Mouse (Mus musculus) cerebellum, adult 11 months (tissue): ENCODE results near the gene Gm42791.
A peak's percentile ranks its signal among the peaks of the same experiment; 100 is the strongest.

Experiments
- DNase-seq: peaks from one replicate; pipeline ENCODE4 v3.0.0; 2022

The Gm42791 gene

DNA sequence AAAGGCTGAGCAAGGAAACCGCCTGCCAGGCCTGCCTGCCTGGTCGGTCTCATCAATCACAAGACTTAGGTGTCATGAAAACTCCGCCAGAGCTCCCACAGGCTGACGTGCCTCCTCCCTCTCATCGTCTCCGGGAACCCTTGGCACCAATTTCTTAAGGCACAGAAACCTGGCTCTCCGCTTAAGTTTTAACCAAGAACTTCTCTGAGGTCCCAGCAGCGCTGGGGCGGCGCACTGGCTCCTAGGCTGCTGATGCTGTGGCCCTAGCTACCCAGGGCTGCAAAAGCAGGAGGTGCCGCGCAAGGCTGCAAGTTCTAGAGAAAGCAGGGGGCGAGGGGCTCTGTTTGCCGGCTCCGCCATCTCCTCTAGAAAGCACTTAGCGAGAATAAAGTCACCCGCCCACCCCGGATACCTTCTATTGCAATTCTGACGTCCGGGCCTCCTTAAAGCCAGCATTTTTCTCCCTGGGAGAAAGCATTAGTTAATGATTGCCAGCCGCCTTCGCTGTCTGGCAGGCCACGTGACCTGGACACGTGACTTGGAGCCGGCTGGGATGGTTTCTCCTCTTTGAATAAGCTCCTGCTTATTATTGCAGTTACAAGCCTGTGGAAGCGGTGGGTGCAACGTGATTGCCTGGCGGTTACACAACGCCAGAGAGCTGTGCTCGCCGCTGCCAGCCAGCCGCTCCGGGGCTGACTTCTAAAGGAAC, at the start of gene Gm42791:
Gene Gm42791 (minus strand): TSS at position 442 of the 709 bp plus-strand sequence.
- peak; percentile 91 for DNase-seq

DNA sequence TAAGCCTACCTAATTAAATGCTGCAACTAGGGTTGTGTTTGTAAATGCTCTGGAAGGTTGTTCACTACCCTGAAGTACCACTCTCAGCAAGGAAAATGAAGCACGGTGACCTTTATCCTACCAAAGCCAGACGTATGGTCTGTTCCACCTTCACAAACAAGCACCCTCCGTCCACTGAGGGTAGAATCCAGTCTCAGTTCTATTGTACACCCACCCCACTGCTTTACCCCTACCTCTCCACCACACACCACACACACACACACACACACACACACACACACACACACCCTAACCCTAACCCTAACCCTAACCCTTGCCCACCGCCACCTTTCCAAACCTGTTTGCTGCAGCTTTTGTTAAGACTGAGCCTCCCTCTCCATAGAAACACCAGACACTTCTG, 49.1 kb upstream of the Gm42791 start:
- no peak for DNase-seq

DNA sequence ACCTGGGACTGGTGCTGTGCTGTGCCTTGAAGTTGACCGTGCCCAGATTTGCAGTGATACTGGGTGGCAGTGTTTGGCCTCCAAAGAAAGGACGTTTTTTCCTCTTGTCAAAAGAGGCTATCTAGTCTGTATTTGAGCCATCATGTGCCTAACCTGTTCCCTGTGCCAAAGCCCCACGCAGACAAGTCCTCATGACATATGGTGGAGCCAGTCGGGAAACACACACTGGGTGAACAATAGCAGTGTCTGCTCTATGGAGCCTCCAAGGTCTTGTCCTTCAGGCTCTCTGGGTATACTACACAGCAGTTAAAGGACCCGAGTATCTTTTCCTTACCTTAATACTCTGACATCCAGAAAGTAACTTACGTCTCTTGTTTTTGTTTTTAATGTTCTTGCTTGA, 48.3 kb upstream of the Gm42791 start:
- no peak for DNase-seq

- no peak for DNase-seq
These were observed 44.9 kb upstream of the Gm42791 start for GRCm38 (mm10) chr5:149039825-149040224.

DNA sequence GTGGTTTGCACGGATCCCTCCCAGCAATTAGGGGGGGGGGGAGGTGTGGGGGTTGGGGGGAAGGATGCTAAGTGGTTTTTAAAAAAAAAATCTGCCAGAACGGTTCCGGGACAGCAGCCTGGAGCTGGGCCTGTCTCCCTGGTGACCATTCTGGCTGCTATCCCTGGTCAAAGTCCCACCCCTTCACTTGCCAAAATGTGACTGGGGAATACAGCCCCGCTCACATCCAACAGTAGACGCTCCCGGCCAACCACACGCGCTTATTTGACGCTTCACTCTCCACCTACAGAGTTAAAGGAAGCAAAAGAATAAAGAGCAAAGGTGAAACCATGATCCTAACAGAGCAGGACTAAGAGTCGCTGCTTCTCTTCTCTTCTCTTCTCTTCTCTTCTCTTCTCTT, 42.8 kb upstream of the Gm42791 start:
- DNase-seq: no peak

DNA sequence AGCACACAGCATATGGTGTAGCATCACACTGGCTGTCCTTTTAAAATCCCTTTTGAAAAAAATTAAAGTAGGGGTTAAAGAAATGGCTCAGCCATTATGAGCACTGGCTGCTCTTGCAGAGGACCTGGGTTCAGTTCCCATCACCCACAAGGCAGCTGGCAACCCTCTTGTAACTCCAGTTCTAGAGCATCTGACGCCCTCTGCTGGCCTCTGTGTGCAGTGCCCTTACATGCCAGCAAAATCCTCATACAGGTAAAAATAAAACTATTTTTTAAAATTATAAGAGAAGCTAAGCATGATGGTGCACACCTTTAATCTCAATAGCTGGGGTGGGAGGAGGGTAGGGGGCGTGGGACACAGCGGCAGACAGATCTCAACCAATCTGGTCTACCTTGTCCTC, 42.0 kb upstream of the Gm42791 start:
- no peak for DNase-seq

GRCm38 (mm10) chr5:149032438-149032837, 37.5 kb upstream of the Gm42791 start:
- DNase-seq: no peak

GRCm38 (mm10) chr5:149031199-149031750, 36.3 kb upstream of the Gm42791 start:
- DNase-seq: peak; percentile 46

- no peak for DNase-seq
These were observed 35.2 kb upstream of the Gm42791 start for GRCm38 (mm10) chr5:149030103-149030502.

DNA sequence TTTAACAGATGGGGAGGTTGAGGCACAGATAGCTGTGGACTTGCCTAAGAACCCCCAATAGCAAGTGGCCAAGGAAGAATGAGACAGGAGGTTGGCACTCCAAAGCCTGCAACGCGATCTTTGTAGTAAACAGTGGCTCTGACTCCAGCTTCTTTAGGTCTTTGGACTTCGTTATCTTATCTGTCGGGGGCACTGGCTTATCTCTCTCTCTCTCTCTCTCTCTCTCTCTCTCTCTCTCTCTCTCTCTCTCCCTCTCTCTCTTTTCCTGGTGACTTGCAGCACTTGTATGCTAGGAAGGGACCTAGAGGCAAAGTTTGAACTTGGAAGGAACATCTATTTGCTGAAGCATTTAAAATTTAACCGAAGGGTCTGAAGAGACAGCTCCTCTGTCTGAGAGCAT, 33.4 kb upstream of the Gm42791 start:
- no peak for DNase-seq

DNA sequence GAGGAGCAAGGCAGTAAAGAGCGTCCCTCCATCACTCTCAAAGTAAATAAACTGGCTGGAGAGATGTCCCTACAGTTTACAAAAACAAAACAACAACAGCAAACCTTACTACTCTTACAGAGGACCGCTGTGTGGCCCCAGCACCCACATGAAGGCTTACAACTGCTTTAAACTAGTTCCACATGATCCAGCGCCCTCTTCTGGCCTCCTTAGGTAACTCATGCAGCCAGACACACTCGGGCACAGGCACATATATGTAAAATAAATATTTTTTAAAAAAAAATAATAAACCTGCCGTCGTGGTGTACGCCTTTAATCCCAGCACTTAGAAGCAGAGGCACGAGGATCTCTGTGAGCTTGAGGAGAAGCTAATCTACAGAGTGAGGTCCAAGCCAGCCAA, 32.4 kb upstream of the Gm42791 start:
- DNase-seq: no peak

DNA sequence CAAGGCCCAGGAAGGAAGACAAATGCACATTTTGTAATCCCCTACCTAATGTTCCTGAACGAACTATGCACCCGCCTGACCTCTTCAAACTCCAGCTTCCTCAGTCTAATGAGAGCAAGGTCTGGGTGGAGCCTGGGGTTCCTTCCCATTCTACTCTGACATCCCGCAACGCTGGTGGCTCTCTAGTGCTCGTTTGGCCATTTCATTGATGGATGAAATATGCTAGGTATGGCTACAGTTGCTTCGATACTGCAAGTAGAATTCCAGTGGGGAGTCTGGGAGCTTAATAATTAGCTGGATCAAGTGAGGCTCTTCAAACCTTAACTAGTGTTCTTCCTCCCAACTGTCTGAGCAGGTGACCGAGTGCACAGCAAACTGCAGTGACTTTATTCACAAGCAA, 26.2 kb upstream of the Gm42791 start:
- no peak for DNase-seq

- no peak for DNase-seq
These were observed 25.7 kb upstream of the Gm42791 start for GRCm38 (mm10) chr5:149020681-149021062.

DNA sequence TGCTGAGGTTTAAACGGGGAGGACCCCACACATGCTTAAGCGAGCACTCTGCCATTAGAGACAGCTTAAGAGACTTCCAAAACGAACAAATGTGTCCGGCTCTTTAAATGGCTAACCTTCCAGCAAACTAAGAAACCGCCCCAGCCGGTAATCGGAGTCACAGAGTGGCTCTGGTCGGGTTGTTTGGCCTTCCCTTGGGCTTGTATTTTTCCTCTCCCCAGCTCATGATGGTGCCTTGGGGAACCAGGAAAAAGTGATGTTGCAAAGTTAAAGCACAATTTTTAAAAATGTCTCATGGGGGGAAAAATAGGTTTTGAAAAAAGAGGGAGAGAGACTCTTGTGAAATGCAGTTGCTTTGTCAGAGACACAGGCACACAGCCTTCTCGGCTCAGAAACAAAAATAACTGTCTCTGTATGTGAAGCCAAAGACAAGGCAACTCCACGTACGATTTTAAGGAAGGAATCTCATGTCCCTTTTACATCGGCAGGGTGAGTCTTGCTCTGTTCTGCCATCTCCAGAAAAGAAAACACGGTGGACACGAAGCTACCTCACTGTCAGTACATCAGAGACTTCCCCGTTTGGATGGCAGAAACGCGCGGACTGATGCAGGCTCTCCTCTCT, 25.2 kb upstream of the Gm42791 start:
- no peak for DNase-seq

GRCm38 (mm10) chr5:149017666-149018415, 22.9 kb upstream of the Gm42791 start:
- DNase-seq: no peak

GRCm38 (mm10) chr5:149017181-149017580, 22.2 kb upstream of the Gm42791 start:
- no peak for DNase-seq

DNA sequence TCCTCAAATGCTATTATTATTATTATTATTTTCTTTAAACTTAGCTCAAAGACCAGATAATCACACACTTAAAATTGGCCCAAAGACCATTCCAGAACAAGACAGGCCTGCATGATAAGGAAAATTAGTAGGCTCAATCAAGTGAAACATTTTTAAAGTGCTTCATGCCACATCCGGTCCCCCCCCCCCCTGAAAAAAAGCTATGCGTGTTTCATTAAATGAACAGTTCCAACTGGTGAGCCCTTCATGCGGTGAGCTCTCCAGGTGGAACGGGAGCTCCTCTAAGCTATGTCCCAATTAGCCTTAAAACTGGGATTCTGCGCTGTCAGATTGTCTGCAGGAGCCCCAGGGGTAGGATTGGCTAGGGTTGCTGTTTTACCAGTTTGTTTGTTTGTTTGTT, 21.3 kb upstream of the Gm42791 start:
- no peak for DNase-seq

DNA sequence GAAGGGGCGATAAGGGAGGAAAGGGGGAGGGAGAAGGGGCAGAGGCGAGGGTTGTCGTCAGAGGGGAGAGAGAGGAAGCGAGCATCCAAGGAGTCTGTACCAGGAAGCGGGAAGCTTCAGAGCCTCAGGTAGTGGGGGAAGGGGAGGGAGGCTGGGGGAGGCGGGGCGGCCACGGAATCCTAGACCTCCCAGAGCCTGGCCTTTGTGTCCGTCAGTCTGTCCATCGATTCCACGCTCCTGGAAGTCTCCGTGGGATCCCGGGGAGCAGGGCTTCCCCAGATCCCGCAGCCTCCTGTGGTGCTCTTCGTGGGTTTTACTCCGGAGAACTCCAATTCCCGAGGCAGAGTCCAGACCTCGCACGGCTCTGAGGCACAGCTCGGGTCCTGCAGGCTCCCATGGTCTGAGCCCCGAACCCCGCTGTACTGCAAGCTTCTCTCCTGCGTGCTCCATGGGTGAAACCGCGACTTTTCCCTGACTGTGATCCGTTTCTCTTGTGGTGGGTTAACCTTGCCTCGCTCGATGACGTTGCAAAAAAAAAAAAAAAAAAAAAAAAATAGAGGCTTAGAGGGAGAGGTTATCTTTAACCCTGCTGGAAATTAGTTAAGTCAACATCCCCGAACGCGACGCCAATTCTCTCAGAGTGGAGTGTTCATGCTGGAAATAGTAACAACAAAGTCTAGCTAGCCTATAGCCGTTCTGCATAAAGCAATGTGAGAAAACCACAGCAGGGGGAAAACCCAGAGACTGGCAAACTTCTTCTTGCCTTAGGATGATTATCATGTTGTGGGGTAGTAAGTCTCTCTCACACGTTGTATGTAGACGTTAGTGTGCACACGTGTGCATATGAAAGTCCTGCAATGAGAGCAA, 20.6 kb upstream of the Gm42791 start:
- DNase-seq: no peak

GRCm38 (mm10) chr5:149014600-149015268, 19.8 kb upstream of the Gm42791 start:
- no peak for DNase-seq

DNA sequence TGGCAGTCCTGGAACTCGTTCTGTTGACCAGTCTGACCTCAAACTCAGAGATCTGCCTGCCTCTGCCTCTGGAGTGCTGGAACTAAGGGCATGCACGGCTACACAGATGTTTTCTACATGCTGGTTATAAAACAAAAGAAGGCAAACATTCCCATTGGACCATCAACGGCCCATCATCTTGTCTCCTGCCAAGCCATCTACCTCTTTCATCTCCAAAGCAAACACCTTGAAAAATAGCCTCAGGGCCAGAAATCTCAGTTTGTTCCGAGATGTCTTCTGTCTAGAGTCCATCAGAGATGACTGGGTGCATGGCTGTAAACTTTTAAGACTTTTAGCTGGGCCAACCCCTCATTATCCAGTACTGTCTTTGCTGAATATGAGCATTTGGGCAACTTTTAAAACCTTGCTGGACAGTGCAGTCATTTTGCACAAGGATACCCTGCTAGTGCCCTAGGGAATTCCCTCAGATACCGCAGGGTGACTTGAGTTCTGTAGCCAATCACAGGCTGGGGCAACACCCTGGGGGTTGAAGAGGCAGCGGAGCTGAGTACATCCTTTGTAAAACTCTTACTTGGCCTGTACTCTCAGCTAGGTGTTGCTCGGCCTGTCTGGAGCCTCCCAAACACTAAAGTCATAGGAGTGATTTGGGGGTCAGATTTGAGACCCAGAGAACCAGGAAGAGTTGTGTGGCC, 19.0 kb upstream of the Gm42791 start:
- no peak for DNase-seq

- DNase-seq: no peak
These were observed 14.2 kb upstream of the Gm42791 start for GRCm38 (mm10) chr5:149009111-149009510.

DNA sequence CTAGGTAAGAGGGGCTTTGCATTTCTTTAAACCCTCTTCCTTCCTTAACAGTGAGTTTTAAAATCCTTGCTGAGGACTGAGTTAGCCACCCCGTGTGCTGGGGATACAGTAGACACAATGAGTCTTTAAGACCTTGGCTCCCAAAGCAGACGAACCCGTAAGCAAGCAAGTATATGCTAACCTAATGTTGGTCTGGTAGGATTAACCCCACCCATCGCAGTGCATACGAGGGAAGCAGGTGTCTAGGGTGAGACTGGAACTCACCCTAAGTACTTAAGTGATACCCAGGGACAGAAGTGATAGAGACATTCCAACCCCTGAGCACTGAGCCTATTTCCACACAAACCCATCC, 12.3 kb upstream of the Gm42791 start:
- no peak for DNase-seq
